Mouse (Mus musculus): Measurements from ENCODE around the gene Sntg2. TPM values are rescaled to one million over a fixed set of nuclear protein-coding genes. Genes with fewer than 3 reads are reported as not detected.

The Sntg2 gene
- total RNA-seq, 2 experiments from 2014 or later, result 4.9 to 7.1 TPM

GRCm38 (mm10) chr12:30128561-30129410, 244.4 kb downstream of the Sntg2 start:
- peak; percentile 57 to 75 for DNase-seq (ENCODE audit: extremely low spot score in 1 of 2, low spot score in 1 of 2)

Other genes starting within 250 kb of the Sntg2 start
- gene Tpo, start 240.8 kb downstream of the Sntg2 start, total RNA-seq (2021), result under 1 TPM in 1 of 2 experiments, not detected in 1; 0.27 TPM
- 10 to 100 TPM; 35.3 to 40.2 TPM for gene Tmem18, start 211.1 kb upstream of the Sntg2 start, total RNA-seq (2021)

All from layer of hippocampus, postnatal 25 days (tissue).